Mouse (Mus musculus): ENCODE measurements at regions not wholly inside any gene's neighbourhood (a gene's known extent, or its start where the extent isn't known, plus 50 kb on each side); places are given as distances from the start of the nearest gene placed in this dataset.

DNA sequence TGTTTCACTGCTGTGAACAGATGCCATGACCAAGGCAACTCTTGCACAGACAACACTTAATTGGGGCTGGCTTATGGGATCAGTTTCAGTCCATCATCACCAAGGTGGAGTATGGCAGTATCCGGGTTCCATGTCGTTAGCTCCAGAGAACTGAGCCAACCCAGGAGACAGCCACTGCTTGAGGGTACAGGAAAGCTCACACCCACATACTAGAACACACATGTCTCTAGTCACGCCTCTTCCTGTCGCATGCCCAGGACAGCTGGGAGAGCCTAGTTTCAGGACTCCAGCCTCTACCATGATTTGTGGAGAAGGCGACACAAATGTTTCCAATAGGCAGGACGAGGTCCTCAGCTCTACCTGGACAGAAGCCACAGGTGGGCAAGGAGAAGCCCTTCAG lies 55.2 kb upstream of the Thy1 start:
- no peaks in the 10 kb centered on the region for H3K36me3 ChIP-seq (ENCODE audit: control insufficient read depth, insufficient read depth)
- H3K27me3 ChIP-seq (ENCODE audit: control insufficient read depth, insufficient read depth, insufficient read length) = no peaks in the 10 kb centered on the region
- H3K79me2 ChIP-seq (ENCODE audit: control insufficient read depth, insufficient read depth) = no peaks in the 10 kb centered on the region
- no peak overlapping the region for H3ac ChIP-seq (ENCODE audit: control insufficient read depth, insufficient read length)
- no peak for TF ChIP-seq REST (IDR thresholded peaks at IDR 0.05; ENCODE audit: insufficient read depth, insufficient read length)
- TF ChIP-seq SRF (IDR thresholded peaks at IDR 0.05; ENCODE audit: control insufficient read depth, insufficient read length, low read depth) = no peak
- no peak for TF ChIP-seq MAX (IDR thresholded peaks at IDR 0.05; ENCODE audit: low read depth)
- TF ChIP-seq MYOG (IDR thresholded peaks at IDR 0.05; ENCODE audit: control insufficient read depth in 1 of 3, insufficient read depth in 1 of 3, insufficient read length in 2 of 3, low read depth in 2 of 3) = no peak
- TF ChIP-seq MYOD1 (IDR thresholded peaks at IDR 0.05; ENCODE audit: control insufficient read depth in 1 of 3, insufficient read length in 2 of 3, low read depth in 2 of 3) = no peak
- TF ChIP-seq E2F4 (IDR thresholded peaks at IDR 0.05; ENCODE audit: insufficient read depth) = no peak
- TF ChIP-seq TCF3 (IDR thresholded peaks at IDR 0.05; ENCODE audit: insufficient read length, low read depth) = no peak
- no peak for TF ChIP-seq CEBPB (IDR thresholded peaks at IDR 0.05; ENCODE audit: insufficient read depth, poor library complexity, severe bottlenecking)
- no peak for TF ChIP-seq USF1 (IDR thresholded peaks at IDR 0.05; ENCODE audit: low read depth)
- no peak for TF ChIP-seq POLR2A (IDR thresholded peaks at IDR 0.05; ENCODE audit: insufficient read length, low read depth)
- TF ChIP-seq TCF12 (IDR thresholded peaks at IDR 0.05; ENCODE audit: insufficient read depth, poor library complexity, severe bottlenecking) = no peak
- TF ChIP-seq POLR2AphosphoS2 (IDR thresholded peaks at IDR 0.05; ENCODE audit: insufficient read length, low read depth) = no peak
- H3K4me2 ChIP-seq (ENCODE audit: low read depth) = no peak overlapping the region
- H3K4me3 ChIP-seq = no peak overlapping the region

DNA sequence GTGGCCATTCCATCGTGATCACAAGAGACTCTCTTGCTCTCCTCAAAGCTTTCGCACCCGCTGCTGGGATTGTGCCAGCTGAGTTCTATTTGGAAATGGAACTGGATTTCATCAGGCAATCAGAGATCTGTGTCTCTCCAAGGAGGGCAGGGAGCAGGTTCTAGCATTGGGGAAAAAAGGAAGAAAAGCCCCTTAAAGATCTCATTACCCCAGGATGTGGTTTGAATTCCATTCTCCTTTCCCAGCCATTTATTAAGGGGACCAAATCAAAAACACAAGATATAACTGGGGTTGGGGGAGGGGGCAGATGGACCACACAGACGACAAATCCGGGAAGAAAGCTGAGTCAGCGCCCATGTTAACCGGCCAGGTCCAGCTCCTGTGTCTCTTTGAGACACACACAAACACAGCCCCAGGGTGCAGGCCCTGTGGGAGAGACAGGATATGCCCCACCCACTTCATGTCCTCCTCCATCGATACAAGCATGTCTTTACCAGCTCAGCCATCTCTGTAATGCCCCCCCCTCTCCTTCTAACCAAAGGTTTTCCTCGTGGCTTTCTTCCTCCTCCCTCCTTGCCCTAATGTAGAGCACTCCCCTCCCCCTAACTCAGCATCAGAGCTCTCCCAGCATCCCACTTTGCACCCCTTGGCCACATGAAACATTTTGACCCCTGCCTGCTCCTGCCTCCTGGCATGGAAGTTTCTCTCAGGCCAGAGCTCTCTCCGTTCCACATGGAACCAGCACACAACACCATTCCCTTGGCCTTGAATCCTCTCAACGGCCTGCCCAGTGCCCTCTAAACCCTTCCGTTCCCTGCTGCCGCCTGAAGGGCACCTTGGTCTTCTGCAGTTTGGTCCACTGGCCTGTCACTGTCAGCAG lies 54.0 kb upstream of the Thy1 start:
- H3ac ChIP-seq (ENCODE audit: control insufficient read depth, insufficient read length) = no peak overlapping the region
- no peaks in the 10 kb centered on the region for H3K27me3 ChIP-seq (ENCODE audit: control insufficient read depth, insufficient read depth, insufficient read length)
- no peaks in the 10 kb centered on the region for H3K36me3 ChIP-seq (ENCODE audit: control insufficient read depth, insufficient read depth)
- no peaks in the 10 kb centered on the region for H3K79me2 ChIP-seq (ENCODE audit: control insufficient read depth, insufficient read depth)
- H3K4me2 ChIP-seq (ENCODE audit: low read depth) = peak overlapping the region; percentile 18
- TF ChIP-seq MAX (IDR thresholded peaks at IDR 0.05; ENCODE audit: low read depth) = no peak
- no peak for TF ChIP-seq TCF12 (IDR thresholded peaks at IDR 0.05; ENCODE audit: insufficient read depth, poor library complexity, severe bottlenecking)
- no peak for TF ChIP-seq USF1 (IDR thresholded peaks at IDR 0.05; ENCODE audit: low read depth)
- no peak for TF ChIP-seq MYOD1 (IDR thresholded peaks at IDR 0.05; ENCODE audit: control insufficient read depth in 1 of 3, insufficient read length in 2 of 3, low read depth in 2 of 3)
- no peak for TF ChIP-seq SRF (IDR thresholded peaks at IDR 0.05; ENCODE audit: control insufficient read depth, insufficient read length, low read depth)
- no peak for TF ChIP-seq TCF3 (IDR thresholded peaks at IDR 0.05; ENCODE audit: insufficient read length, low read depth)
- H3K4me3 ChIP-seq = no peak overlapping the region

DNA sequence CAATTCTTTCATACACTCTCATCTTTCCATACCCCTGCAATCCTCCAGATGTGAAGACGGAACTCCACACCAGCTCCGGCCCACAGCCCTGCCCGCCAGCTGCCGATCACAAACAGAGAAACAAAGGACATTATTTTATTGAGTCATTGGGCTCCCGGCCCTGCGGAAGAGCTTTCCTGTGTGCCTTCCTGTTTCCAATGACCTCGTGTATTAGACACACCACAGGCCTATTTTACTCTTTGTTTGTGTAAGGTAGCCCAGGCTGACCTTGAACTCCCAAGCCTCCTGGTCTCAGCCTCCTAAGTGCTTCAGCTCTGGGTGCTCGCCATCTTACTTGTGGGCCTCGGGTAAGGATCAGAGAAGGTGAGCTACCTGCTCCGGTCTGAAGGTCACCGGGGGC lies 53.1 kb upstream of the Thy1 start:
- H3K36me3 ChIP-seq (ENCODE audit: control insufficient read depth, insufficient read depth) = no peaks in the 10 kb centered on the region
- no peak for TF ChIP-seq TCF3 (IDR thresholded peaks at IDR 0.05; ENCODE audit: insufficient read length, low read depth)
- TF ChIP-seq REST (IDR thresholded peaks at IDR 0.05; ENCODE audit: insufficient read depth, insufficient read length) = no peak
- TF ChIP-seq POLR2A (IDR thresholded peaks at IDR 0.05; ENCODE audit: insufficient read length, low read depth) = no peak
- TF ChIP-seq SRF (IDR thresholded peaks at IDR 0.05; ENCODE audit: control insufficient read depth, insufficient read length, low read depth) = no peak
- TF ChIP-seq E2F4 (IDR thresholded peaks at IDR 0.05; ENCODE audit: insufficient read depth) = no peak
- no peak for TF ChIP-seq CEBPB (IDR thresholded peaks at IDR 0.05; ENCODE audit: insufficient read depth, poor library complexity, severe bottlenecking)
- TF ChIP-seq POLR2AphosphoS2 (IDR thresholded peaks at IDR 0.05; ENCODE audit: insufficient read length, low read depth) = no peak
- TF ChIP-seq MYOG (IDR thresholded peaks at IDR 0.05; ENCODE audit: control insufficient read depth in 1 of 3, insufficient read depth in 1 of 3, insufficient read length in 2 of 3, low read depth in 2 of 3) = no peak
- no peak for TF ChIP-seq USF1 (IDR thresholded peaks at IDR 0.05; ENCODE audit: low read depth)
- no peak for TF ChIP-seq MYOD1 (IDR thresholded peaks at IDR 0.05; ENCODE audit: control insufficient read depth in 1 of 3, insufficient read length in 2 of 3, low read depth in 2 of 3)
- TF ChIP-seq MAX (IDR thresholded peaks at IDR 0.05; ENCODE audit: low read depth) = no peak
- no peak for TF ChIP-seq TCF12 (IDR thresholded peaks at IDR 0.05; ENCODE audit: insufficient read depth, poor library complexity, severe bottlenecking)
- H3K79me2 ChIP-seq (ENCODE audit: control insufficient read depth, insufficient read depth) = no peaks in the 10 kb centered on the region
- H3K4me3 ChIP-seq = no peak overlapping the region
- H3K4me2 ChIP-seq (ENCODE audit: low read depth) = no peak overlapping the region
- H3K27me3 ChIP-seq (ENCODE audit: control insufficient read depth, insufficient read depth, insufficient read length) = no peaks in the 10 kb centered on the region
- no peak overlapping the region for H3ac ChIP-seq (ENCODE audit: control insufficient read depth, insufficient read length)

DNA sequence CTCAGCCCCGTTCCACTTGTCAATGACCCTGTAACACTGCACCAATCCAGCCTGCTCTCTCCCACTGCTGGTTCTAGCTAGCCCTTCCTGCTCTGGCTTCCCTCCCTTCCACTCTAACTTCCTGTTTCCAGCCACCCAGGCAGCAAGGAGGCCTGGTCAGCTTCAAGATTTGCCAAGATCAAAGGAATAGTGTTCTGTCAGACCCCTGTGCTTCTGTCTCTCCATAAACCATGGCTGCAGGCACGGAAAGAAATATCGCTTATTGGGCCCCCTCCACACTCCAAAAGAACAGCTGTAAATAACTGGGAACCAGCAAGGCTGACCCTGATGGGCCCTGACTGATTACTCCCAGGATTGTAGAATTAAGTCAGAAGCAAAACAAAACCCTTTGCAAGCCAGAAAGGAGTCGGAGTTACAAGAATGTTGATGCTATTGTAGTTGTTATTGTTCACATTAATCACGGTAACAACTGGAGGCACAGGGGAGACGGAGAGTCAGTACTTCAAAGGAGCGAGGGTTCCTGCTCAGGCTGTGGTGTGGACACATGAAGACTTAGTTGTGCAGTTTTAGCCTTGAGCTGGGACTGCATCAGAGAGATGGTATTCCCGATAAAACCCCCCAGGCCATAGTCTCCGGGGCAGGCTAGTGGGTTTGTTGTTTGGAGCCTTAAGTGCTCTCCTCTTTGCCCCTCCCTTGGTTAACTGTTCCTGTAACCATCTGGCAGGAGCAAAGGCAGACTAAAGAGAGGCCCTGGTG lies 49.8 kb upstream of the Thy1 start:
- no peaks in the 10 kb centered on the region for H3K27me3 ChIP-seq (ENCODE audit: control insufficient read depth, insufficient read depth, insufficient read length)
- no peaks in the 10 kb centered on the region for H3K36me3 ChIP-seq (ENCODE audit: control insufficient read depth, insufficient read depth)
- TF ChIP-seq POLR2AphosphoS2 (IDR thresholded peaks at IDR 0.05; ENCODE audit: insufficient read length, low read depth) = no peak
- no peak overlapping the region for H3K4me3 ChIP-seq
- no peak overlapping the region for H3ac ChIP-seq (ENCODE audit: control insufficient read depth, insufficient read length)
- H3K79me2 ChIP-seq (ENCODE audit: control insufficient read depth, insufficient read depth) = no peaks in the 10 kb centered on the region
- H3K4me2 ChIP-seq (ENCODE audit: low read depth) = no peak overlapping the region
